ENCODE assay signal across 11 mouse cellular contexts in genomic region chr1:92436831-92437321, GRCm38 (mm10). TPM values are rescaled to one million over a fixed set of nuclear protein-coding genes. Genes with fewer than 3 reads are reported as not detected.
A peak's percentile ranks its signal among the peaks of the same experiment; 100 is the strongest.
DNase-seq lines count a peak whose midpoint lies in the region; ATAC-seq and TF ChIP-seq lines count a peak whose summit lies in the region.
"Had no signal": no experiment of that assay in that cellular context is flagged by ENCODE, and none has a peak within 500 bp of the region (broad histone marks: within the 10 kb centered on the region; RNA-seq: fewer than 3 reads in every experiment).

No protein-coding gene starts in this region.

- no peak for DNase-seq in forebrain, embryonic 10.5 days (ENCODE audit: extremely low spot score, low spot score)
- DNase-seq in forebrain, embryonic 11.5 days (ENCODE audit: low spot score) = no peak
- no peak for DNase-seq in neural tube, embryonic 10.5 days (ENCODE audit: extremely low spot score, low spot score)
- peak; percentile 11 for DNase-seq in stomach, postnatal 0 days (ENCODE audit: low spot score)
- DNase-seq in gastrocnemius, postnatal 4 days (ENCODE audit: low spot score in 2 of 2) = no peak
- DNase-seq in spleen, adult 18-20 months = no peak

- peak overlapping the region; percentile 44; the same call in 1 of the 2 replicates for H3K27ac ChIP-seq in forebrain, embryonic 10.5 days
- H3K27ac ChIP-seq in forebrain, embryonic 11.5 days (ENCODE audit: low read depth, low read length) = no peak overlapping the region
- H3K27ac ChIP-seq in neural tube, embryonic 13.5 days (replicated peaks) = 0 out of 2 replicates have a peak overlapping the region, but pooled peaks have one; percentile 30
- H3K27ac ChIP-seq in heart, embryonic 13.5 days (replicated peaks) = peak overlapping the region; percentile 78
- no peak overlapping the region for H3K27ac ChIP-seq in stomach, postnatal 0 days (replicated peaks)
- H3K27ac ChIP-seq: neural tube, embryonic 12.5 days had no signal

- ATAC-seq in forebrain, embryonic 11.5 days (replicated peaks; ENCODE audit: low FRiP score) = no peak
- ATAC-seq in neural tube, embryonic 13.5 days (ENCODE audit: low read depth) = peak; percentile 25; the same call in 1 of the 2 replicates
- ATAC-seq in heart, embryonic 13.5 days (ENCODE audit: extremely low read depth, insufficient number of reproducible peaks, low FRiP score, low TSS enrichment) = no peak
- ATAC-seq in stomach, postnatal 0 days (ENCODE audit: low FRiP score, low TSS enrichment) = no peak

- no peaks in the 10 kb centered on the region for H3K9me3 ChIP-seq in forebrain, embryonic 10.5 days
- H3K9me3 ChIP-seq in forebrain, embryonic 11.5 days (ENCODE audit: control insufficient read depth, low read length) = no peaks in the 10 kb centered on the region
- H3K9me3 ChIP-seq in neural tube, embryonic 13.5 days = no peaks in the 10 kb centered on the region
- H3K9me3 ChIP-seq in heart, embryonic 13.5 days = no peaks in the 10 kb centered on the region
- no peaks in the 10 kb centered on the region for H3K9me3 ChIP-seq in stomach, postnatal 0 days (ENCODE audit: control insufficient read depth, low read length)
- H3K9me3 ChIP-seq: neural tube, embryonic 12.5 days had no signal

- no peak overlapping the region for H3K4me3 ChIP-seq in forebrain, embryonic 10.5 days
- H3K4me3 ChIP-seq in forebrain, embryonic 11.5 days (ENCODE audit: low read depth, low read length) = no peak overlapping the region
- no peak overlapping the region for H3K4me3 ChIP-seq in neural tube, embryonic 13.5 days
- no peak overlapping the region for H3K4me3 ChIP-seq in heart, embryonic 13.5 days
- H3K4me3 ChIP-seq in stomach, postnatal 0 days (ENCODE audit: low read depth, low read length) = no peak overlapping the region
- H3K4me3 ChIP-seq: neural tube, embryonic 12.5 days had no signal

- H3K36me3 ChIP-seq in forebrain, embryonic 10.5 days (replicated peaks) = peaks cover 36% of the 10 kb centered on the region
- peaks cover 3% of the 10 kb centered on the region; the same call in 1 of the 2 replicates for H3K36me3 ChIP-seq in forebrain, embryonic 11.5 days (ENCODE audit: control insufficient read depth, insufficient read depth, low read length)
- peaks cover 33% of the 10 kb centered on the region for H3K36me3 ChIP-seq in neural tube, embryonic 13.5 days
- peaks cover 32% of the 10 kb centered on the region for H3K36me3 ChIP-seq in heart, embryonic 13.5 days
- peaks cover 14% of the 10 kb centered on the region; the same call in 1 of the 2 replicates for H3K36me3 ChIP-seq in stomach, postnatal 0 days (ENCODE audit: control insufficient read depth, insufficient read depth, low read length)

- peak; percentile 6; the same call in 1 of the 2 replicates for TF ChIP-seq CTCF in stomach, postnatal 0 days (IDR thresholded peaks at IDR 0.05; ENCODE audit: low read depth)

- H3K4me2 ChIP-seq in forebrain, embryonic 11.5 days (ENCODE audit: low read depth, low read length, severe bottlenecking) = no peak overlapping the region
- H3K4me2 ChIP-seq in neural tube, embryonic 13.5 days = no peak overlapping the region
- H3K4me2 ChIP-seq in heart, embryonic 13.5 days = no peak overlapping the region
- H3K4me2 ChIP-seq in stomach, postnatal 0 days (replicated peaks; ENCODE audit: low read depth) = no peak overlapping the region
- H3K4me2 ChIP-seq: neural tube, embryonic 12.5 days had no signal

- no peak for TF ChIP-seq EP300 in stomach, postnatal 0 days (optimal IDR thresholded peaks at IDR 0.05)

- H3K4me1 ChIP-seq in forebrain, embryonic 10.5 days = peaks cover 32% of the 10 kb centered on the region
- no peaks in the 10 kb centered on the region; the same call in 1 of the 2 replicates for H3K4me1 ChIP-seq in forebrain, embryonic 11.5 days (replicated peaks; ENCODE audit: control insufficient read depth, insufficient read depth, low read length)
- H3K4me1 ChIP-seq in neural tube, embryonic 13.5 days (replicated peaks) = peaks cover 23% of the 10 kb centered on the region
- peaks cover 32% of the 10 kb centered on the region for H3K4me1 ChIP-seq in heart, embryonic 13.5 days
- H3K4me1 ChIP-seq in stomach, postnatal 0 days (replicated peaks; ENCODE audit: control insufficient read depth, insufficient read depth) = 0 out of 2 replicates have a peak, but pooled peaks cover 3% of the 10 kb centered on the region
- H3K4me1 ChIP-seq: neural tube, embryonic 12.5 days had no signal

- no peaks in the 10 kb centered on the region for H3K27me3 ChIP-seq in forebrain, embryonic 10.5 days (ENCODE audit: poor library complexity, severe bottlenecking)
- no peaks in the 10 kb centered on the region for H3K27me3 ChIP-seq in forebrain, embryonic 11.5 days (ENCODE audit: control insufficient read depth, insufficient read depth, low read length)
- H3K27me3 ChIP-seq in neural tube, embryonic 13.5 days = no peaks in the 10 kb centered on the region
- H3K27me3 ChIP-seq in heart, embryonic 13.5 days (replicated peaks) = peaks cover under 1% of the 10 kb centered on the region; the same call in 1 of the 2 replicates
- no peaks in the 10 kb centered on the region for H3K27me3 ChIP-seq in stomach, postnatal 0 days (ENCODE audit: control insufficient read depth, insufficient read depth, low read length)
- H3K27me3 ChIP-seq: neural tube, embryonic 12.5 days had no signal

- WGBS in forebrain, embryonic 10.5 days = 55% methylated on average over 4 of the region's 4 CpGs
- 54% methylated on average over 4 of the region's 4 CpGs for WGBS in forebrain, embryonic 11.5 days
- 55% methylated on average over 4 of the region's 4 CpGs for WGBS in neural tube, embryonic 13.5 days
- 48% methylated on average over 4 of the region's 4 CpGs for WGBS in heart, embryonic 13.5 days
- WGBS in stomach, postnatal 0 days = 45% methylated on average over 4 of the region's 4 CpGs

- H3K9ac ChIP-seq in forebrain, embryonic 11.5 days (ENCODE audit: low read length) = no peak overlapping the region
- no peak overlapping the region for H3K9ac ChIP-seq in neural tube, embryonic 13.5 days
- 0 out of 2 replicates have a peak overlapping the region, but pooled peaks have one; percentile 11 for H3K9ac ChIP-seq in heart, embryonic 13.5 days
- H3K9ac ChIP-seq in stomach, postnatal 0 days (ENCODE audit: low read length) = no peak overlapping the region
- H3K9ac ChIP-seq: neural tube, embryonic 12.5 days had no signal

RNA-seq across cellular contexts. Expression of gene Ndufa10, which starts 36.8 kb away (rescaled TPM):
- 301 and 314 TPM in 2 replicates for polyA plus RNA-seq in forebrain, embryonic 10.5 days (2016; fragmentation: Nextera tagmentation; extraction: Ambion mirVana)
- polyA plus RNA-seq in forebrain, embryonic 11.5 days (2014; fragmentation: Nextera tagmentation; extraction: Ambion mirVana) = 262 and 271 TPM in 2 replicates
- 313 and 317 TPM in 2 replicates for polyA plus RNA-seq in neural tube, embryonic 13.5 days (2015; fragmentation: Nextera tagmentation; extraction: Ambion mirVana)
- 458 and 534 TPM in 2 replicates for polyA plus RNA-seq in heart, embryonic 13.5 days (2015; fragmentation: Nextera tagmentation; extraction: Ambion mirVana)
- 229 and 232 TPM in 2 replicates for polyA plus RNA-seq in stomach, postnatal 0 days (2015; fragmentation: Nextera tagmentation; extraction: Ambion mirVana)
- 100 to 1,000 TPM; 338 to 372 TPM for total RNA-seq in gastrocnemius, postnatal 4 days (2021)

RNA-seq across cellular contexts. Expression of gene Olfr1416, which starts 48.0 kb away (rescaled TPM):
- polyA plus RNA-seq in forebrain, embryonic 10.5 days (2016; fragmentation: Nextera tagmentation; extraction: Ambion mirVana) = not detected in 2 replicates
- not detected in 2 replicates for polyA plus RNA-seq in forebrain, embryonic 11.5 days (2014; fragmentation: Nextera tagmentation; extraction: Ambion mirVana)
- polyA plus RNA-seq in neural tube, embryonic 13.5 days (2015; fragmentation: Nextera tagmentation; extraction: Ambion mirVana) = not detected in 2 replicates
- polyA plus RNA-seq in heart, embryonic 13.5 days (2015; fragmentation: Nextera tagmentation; extraction: Ambion mirVana) = not detected in 2 replicates
- not detected in 2 replicates for polyA plus RNA-seq in stomach, postnatal 0 days (2015; fragmentation: Nextera tagmentation; extraction: Ambion mirVana)
- not detected for total RNA-seq in gastrocnemius, postnatal 4 days (2021)
- total RNA-seq: left cerebral cortex, postnatal 10 days had no signal
- polyA plus RNA-seq: lung, embryonic 16.5 days; neural tube, embryonic 12.5 days had no signal

RNA-seq across cellular contexts. Expression of gene Olfr1415, which starts 59.0 kb away (rescaled TPM):
- polyA plus RNA-seq in forebrain, embryonic 10.5 days (2016; fragmentation: Nextera tagmentation; extraction: Ambion mirVana) = not detected in 2 replicates
- not detected in 2 replicates for polyA plus RNA-seq in forebrain, embryonic 11.5 days (2014; fragmentation: Nextera tagmentation; extraction: Ambion mirVana)
- polyA plus RNA-seq in neural tube, embryonic 13.5 days (2015; fragmentation: Nextera tagmentation; extraction: Ambion mirVana) = not detected in 2 replicates
- not detected in 2 replicates for polyA plus RNA-seq in heart, embryonic 13.5 days (2015; fragmentation: Nextera tagmentation; extraction: Ambion mirVana)
- not detected in 2 replicates for polyA plus RNA-seq in stomach, postnatal 0 days (2015; fragmentation: Nextera tagmentation; extraction: Ambion mirVana)
- not detected for total RNA-seq in gastrocnemius, postnatal 4 days (2021)
- total RNA-seq: left cerebral cortex, postnatal 10 days had no signal
- polyA plus RNA-seq: lung, embryonic 16.5 days; neural tube, embryonic 12.5 days had no signal

Comparison
In these comparisons a context has a peak if more than half of its experiments do, and no peak if none do; other contexts are left out.
1. H3K27ac ChIP-seq: peak in forebrain, embryonic 10.5 days (single experiment), neural tube, embryonic 13.5 days (single experiment) and heart, embryonic 13.5 days (single experiment); none in forebrain, embryonic 11.5 days (single experiment) and stomach, postnatal 0 days (single experiment).